Mouse (Mus musculus) brain, embryonic 18.5 days (tissue): ENCODE results near the gene Hist2h2aa2.
"Not testable (repeated sequence)": the region's sequence is repeated elsewhere in the genome, so short reads cannot be mapped to it uniquely, and the experiment has no call there.

Source experiments
- DNase-seq: peaks from one replicate; pipeline ENCODE4 v3.0.0-alpha.2; 2012; ENCODE audit warnings: low read depth, low spot score

Gene Hist2h2aa2

DNA sequence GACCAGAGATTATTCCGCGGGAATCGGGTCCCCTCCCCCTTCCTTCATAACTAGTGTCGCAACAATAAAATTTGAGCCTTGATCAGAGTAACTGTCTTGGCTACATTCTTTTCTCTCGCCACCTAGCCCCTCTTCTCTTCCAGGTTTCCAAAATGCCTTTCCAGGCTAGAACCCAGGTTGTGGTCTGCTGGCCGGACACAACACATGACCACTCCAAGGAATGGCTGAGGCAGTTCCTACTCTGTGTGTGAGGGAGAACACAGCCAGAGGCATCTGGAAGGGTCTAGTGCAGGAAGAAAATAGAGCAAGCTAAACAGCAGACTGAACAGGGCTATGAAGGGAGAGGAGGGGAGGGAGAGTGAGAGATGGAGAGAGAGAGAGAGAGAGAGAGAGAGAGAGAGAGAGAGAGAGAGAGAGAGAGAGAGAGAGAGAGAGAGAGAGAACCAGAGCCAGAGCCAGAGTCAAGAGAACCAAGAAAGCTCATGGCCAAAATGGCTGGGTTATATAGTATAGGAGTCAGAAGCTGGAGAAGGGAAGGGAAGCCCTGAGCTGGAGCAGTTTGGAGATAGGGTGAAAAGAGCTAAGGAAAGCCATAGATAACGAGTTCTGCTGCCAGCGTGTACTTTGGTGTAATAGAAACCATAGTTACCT lies 41.4 kb downstream of the Hist2h2aa2 start:
- not testable (repeated sequence) for DNase-seq

GRCm38 (mm10) chr3:96198181-96198580 lies 41.9 kb downstream of the Hist2h2aa2 start:
- no peak for DNase-seq

DNA sequence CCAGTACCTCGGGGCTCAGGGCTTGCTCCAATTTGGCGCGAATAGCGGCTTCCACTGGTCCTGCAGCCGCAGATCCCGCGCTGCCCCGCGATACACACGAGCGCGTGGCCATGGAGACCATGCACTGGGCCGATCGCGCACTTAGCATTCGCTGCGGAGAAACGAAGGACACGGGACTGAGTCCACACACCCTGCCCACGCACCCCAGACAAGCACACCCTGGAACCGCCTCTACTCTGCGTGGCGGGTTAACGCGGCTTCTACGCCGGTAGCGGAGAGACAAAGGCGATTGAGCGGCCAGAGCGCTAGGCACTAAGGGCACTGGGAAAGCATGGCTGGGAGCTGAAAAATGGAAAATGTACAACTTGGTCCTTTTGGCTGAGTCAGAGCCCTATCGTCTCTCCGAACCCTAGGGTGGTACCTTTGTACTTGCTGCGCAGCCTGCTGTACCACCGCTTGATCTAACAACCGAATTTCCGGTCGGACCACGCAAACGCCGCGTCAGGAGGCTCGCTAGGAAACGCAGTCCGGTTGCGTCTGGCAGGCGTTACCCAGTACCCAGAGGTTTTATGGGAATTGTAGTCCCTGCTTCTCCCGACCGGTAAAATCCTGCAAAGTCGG lies 42.8 kb downstream of the Hist2h2aa2 start:
- peak; percentile 89 for DNase-seq

GRCm38 (mm10) chr3:96196437-96197128 lies 43.5 kb downstream of the Hist2h2aa2 start:
- DNase-seq, result no peak

DNA sequence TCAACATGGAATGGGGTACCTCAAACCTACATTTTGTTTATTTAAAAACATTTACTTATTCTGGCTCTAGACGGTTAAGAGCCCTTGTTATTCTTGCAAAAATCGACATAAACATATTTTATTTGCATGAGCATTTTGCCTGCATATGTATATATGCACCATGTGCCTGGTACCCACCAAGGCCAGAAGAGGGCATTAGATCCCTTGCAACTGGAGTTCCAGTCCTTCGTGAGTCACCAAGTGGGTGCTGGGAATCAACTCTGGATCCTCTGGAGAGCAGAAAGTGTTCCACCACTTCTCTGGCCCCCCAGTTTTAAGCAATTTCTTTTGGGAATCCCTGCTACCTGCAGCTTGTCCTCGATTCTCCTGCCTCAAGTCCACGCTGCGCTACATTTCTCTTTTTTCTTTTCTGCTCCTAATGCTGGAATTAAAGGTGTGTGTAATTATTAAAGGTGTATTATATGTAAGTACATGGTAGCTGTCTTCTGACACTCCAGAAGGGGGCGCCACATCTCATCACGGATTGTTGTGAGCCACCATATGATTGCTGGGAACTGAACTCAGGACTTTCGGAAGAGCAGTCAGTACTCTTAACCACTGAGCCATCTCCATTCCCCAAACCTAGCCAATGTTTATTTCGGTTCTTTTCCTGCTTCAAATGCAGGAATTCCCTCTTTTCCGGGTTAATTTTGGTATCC lies 44.3 kb downstream of the Hist2h2aa2 start:
- DNase-seq, result no peak

DNA sequence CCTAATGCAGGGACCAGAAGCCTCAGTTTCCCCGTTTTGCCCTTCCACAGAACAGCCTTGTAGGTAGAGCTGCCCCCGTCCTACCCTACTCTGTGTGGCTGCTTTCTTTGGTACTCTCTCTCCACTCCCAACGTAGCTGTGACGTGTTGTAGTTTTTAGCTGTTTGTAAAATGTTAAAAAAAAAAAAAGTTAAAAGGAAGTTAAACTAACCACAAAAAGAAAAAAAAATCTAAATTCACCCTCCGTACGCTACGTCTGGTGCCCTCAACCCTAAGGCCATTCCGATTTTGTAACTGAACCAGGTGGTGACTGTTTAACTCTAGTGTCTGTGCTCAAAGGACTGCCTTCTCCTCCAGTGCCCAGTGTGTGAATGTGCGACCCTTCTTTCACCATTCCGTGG lies 45.1 kb downstream of the Hist2h2aa2 start:
- DNase-seq, result no peak

DNA sequence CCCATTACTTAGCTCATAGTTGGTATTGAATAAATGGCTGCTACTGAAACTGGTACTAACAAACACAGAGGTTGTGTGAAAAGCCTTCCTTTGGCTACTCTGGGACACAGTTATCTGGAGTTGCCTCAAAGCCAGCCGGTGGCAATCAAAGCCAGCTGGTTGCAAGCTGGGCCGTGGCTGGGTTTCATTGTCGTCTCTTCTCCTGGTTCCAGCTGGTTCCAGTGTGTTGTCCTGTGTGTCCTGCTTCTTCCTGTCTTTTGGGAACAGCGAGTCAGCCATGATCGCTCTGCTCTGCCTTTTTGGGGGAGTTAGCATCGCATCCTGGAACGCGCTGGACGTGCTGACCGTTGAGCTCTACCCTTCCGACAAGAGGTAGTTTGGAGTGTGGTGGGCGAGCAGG lies 47.1 kb downstream of the Hist2h2aa2 start:
- DNase-seq, result no peak
